Comparison of ENCODE assay signal across 11 mouse cellular contexts in genomic region chr5:100109543-100110282, GRCm38 (mm10). TPM values are rescaled to one million over a fixed set of nuclear protein-coding genes. Genes with fewer than 3 reads are reported as not detected.
DNase-seq lines count a peak whose midpoint lies in the region; ATAC-seq and TF ChIP-seq lines count a peak whose summit lies in the region.
"Had no signal": no experiment of that assay in that cellular context is flagged by ENCODE, and none has a peak within 500 bp of the region (broad histone marks: within the 10 kb centered on the region; RNA-seq: fewer than 3 reads in every experiment).

No protein-coding gene starts in this region.

- H3K27me3 ChIP-seq in kidney, adult 2 months (replicated peaks; ENCODE audit: control insufficient read depth, insufficient read depth, low read length): no peaks in the 10 kb centered on the region

- peak; percentile 29 for DNase-seq in kidney, adult 2 months
- DNase-seq in kidney, adult 11 months: no peak
- DNase-seq in NIH3T3 (ENCODE audit: low read depth): peak; percentile 20
- DNase-seq in brain, adult 2 months (ENCODE audit: low read depth, low spot score): peak; percentile 82
- peak; percentile 57 for DNase-seq in kidney, postnatal 14 days
- DNase-seq in heart, adult 9 months (ENCODE audit: low spot score in 2 of 2): no peak
- no peak for DNase-seq in heart, postnatal 4 days
- DNase-seq: thymus, adult 18-20 months had no signal

- no peaks in the 10 kb centered on the region for H3K4me1 ChIP-seq in kidney, adult 2 months (ENCODE audit: control insufficient read depth, insufficient read depth, low read length)

- no peak for ATAC-seq in CD4-positive, CD25-positive, alpha-beta regulatory T cell, adult 4 months

- no peak overlapping the region for H3K4me3 ChIP-seq in kidney, adult 2 months (ENCODE audit: insufficient read depth, low read depth, low read length)

- TF ChIP-seq POLR2A in kidney, adult 2 months (IDR thresholded peaks at IDR 0.05; ENCODE audit: low read depth, low read length): no peak

- H3K36me3 ChIP-seq in kidney, adult 2 months (ENCODE audit: control insufficient read depth, insufficient read depth, low read length): no peaks in the 10 kb centered on the region

- no peak for TF ChIP-seq CTCF in kidney, adult 2 months (conservative IDR thresholded peaks at IDR 0.05; ENCODE audit: insufficient read depth, insufficient read length, low read depth, low read length)

- H3K27ac ChIP-seq in kidney, adult 2 months (ENCODE audit: insufficient read depth, low read depth, low read length): no peak overlapping the region

- WGBS in kidney, adult 2 months: 34% methylated on average over 7 of the region's 7 CpGs

RNA-seq across cellular contexts. Expression of gene Tmem150c, which starts 49.9 kb away (rescaled TPM):
- polyA plus RNA-seq in kidney, adult 2 months (2012; rRNA removed): 8.1 and 9.9 TPM in 2 replicates
- polyA plus RNA-seq in CD4-positive, CD25-positive, alpha-beta regulatory T cell, adult 4 months (2017; shearing (Covaris generic)): not detected
- 1 to 10 TPM; 3.7 to 4.7 TPM for total RNA-seq in heart, postnatal 4 days (2021)
- total RNA-seq: common myeloid progenitor, adult 5-6 weeks; neutrophil, adult 5-6 weeks had no signal

Comparison
In these comparisons a context has a peak if more than half of its experiments do, and no peak if none do; other contexts are left out.
1. DNase-seq: peak in kidney, adult 2 months (single experiment), NIH3T3 (single experiment), brain, adult 2 months (single experiment) and kidney, postnatal 14 days (single experiment); none in kidney, adult 11 months (single experiment), heart, adult 9 months (0 of 2) and heart, postnatal 4 days (single experiment).